Mouse (Mus musculus): ENCODE data around the gene Sec14l5. TPM values are rescaled to one million over a fixed set of nuclear protein-coding genes. Genes with fewer than 3 reads are reported as not detected.

Sec14l5 gene
- polyA plus RNA-seq, 1 experiment from 2014 or later = 1.0 TPM

DNA sequence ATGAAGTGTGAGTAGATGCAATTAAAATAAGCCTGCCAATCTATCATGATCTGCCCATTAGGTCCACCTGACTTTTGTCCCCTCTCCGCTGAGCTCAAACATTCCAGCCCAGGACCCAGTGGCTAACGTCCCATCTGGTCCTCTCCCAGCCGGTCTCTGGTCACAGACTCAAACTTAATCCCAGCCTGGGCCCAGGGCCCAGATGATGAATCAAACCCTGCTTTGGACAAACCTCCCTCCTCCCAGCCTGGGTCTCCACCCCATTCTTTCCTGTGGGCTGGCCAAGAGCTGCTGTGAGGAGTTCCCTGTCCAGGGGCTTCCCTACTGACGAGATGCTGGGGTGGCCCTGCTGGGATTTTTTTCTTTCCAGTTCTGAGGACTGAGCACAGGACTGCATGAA, 7.2 kb upstream of the Sec14l5 start:
- H3K36me3 ChIP-seq (ENCODE audit: control insufficient read depth, insufficient read depth, low read length) = no peaks in the 10 kb centered on the region
- no peaks in the 10 kb centered on the region for H3K9me3 ChIP-seq (ENCODE audit: control insufficient read depth, low read length)
- WGBS = 47% methylated on average over 4 of the region's 4 CpGs
- no peak overlapping the region for H3K4me2 ChIP-seq (ENCODE audit: low read length)
- ATAC-seq (ENCODE audit: low FRiP score, low TSS enrichment) (no peak), DNase-seq (no peak)
- H3K27ac ChIP-seq (replicated peaks; ENCODE audit: low read depth, low read length) = no peak overlapping the region
- no peaks in the 10 kb centered on the region for H3K27me3 ChIP-seq (ENCODE audit: control insufficient read depth, insufficient read depth, low read length)
- H3K4me1 ChIP-seq (ENCODE audit: control insufficient read depth, insufficient read depth, low read length) = no peaks in the 10 kb centered on the region
- H3K4me3 ChIP-seq (replicated peaks; ENCODE audit: low read depth, low read length) = no peak overlapping the region
- no peak overlapping the region for H3K9ac ChIP-seq (replicated peaks; ENCODE audit: low read length)

DNA sequence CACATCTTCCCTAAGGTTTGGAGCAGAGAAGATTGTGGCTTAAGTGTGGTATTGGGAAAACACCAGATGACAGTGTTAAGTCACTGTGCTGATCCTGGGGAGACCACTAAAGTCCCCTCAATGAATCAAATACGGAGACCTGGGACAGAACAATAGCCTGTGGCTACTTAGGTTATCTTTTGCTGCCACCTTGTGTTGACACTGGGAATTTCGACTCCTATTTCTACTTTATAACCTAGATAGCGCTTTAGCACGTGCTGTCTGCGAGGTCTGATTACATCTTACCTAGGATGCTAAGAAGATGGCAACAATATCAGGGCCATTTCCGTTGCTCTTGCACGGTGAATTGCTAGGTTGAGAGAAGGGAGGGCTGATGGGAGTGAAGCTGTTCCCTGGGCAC, 1.3 kb upstream of the Sec14l5 start:
- Histone ChIP-seq H3K36me3 (ENCODE audit: control insufficient read depth, insufficient read depth, low read length) (no peaks in the 10 kb centered on the region), H3K4me2 (ENCODE audit: low read length) (peak overlapping the region; percentile 72), H3K27ac (replicated peaks; ENCODE audit: low read depth, low read length) (no peak overlapping the region), H3K27me3 (ENCODE audit: control insufficient read depth, insufficient read depth, low read length) (no peaks in the 10 kb centered on the region; the same call in 1 of the 2 replicates), H3K9me3 (ENCODE audit: control insufficient read depth, low read length) (no peaks in the 10 kb centered on the region), H3K4me1 (ENCODE audit: control insufficient read depth, insufficient read depth, low read length) (peaks cover 14% of the 10 kb centered on the region; the same call in 1 of the 2 replicates), H3K4me3 (replicated peaks; ENCODE audit: low read depth, low read length) (no peak overlapping the region), H3K9ac (replicated peaks; ENCODE audit: low read length) (no peak overlapping the region)
- peak; percentile 97 for DNase-seq
- 0% methylated on average over 7 of the region's 7 CpGs for WGBS
- ATAC-seq (ENCODE audit: low FRiP score, low TSS enrichment) = peak; percentile 69; the same call in 1 of the 2 replicates

DNA sequence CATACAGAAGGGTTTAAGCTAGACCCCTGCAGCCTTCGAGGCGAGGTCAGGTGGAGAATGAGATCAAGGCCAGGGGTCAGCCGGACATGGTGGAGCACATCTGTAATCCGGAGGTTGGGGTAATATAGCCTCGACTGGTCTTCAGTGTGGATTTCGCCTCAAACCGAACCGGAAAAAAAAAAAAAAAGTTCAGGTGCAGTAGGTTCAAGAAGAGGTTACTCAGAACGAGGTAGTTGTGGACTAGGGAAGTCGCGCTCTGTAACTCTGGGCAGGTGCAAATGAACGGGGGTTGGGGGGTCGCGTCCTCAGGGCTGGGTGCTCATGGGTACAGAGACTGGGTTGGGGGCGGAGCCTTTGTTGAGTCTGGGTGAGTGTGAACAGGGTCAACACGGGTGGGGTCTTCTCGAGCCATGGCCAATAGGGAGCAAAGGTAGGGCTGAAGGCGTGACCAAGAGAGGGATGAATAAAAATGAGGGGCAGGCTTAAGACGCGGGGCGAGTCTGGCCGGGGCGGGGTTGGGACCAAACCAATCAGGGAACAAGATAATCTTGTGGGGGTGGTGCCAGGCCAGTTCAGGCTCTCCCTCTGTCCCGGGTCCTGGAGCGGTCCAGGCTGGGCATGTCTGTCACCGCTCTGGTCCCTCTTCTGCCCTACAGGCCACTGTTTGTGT, 407 bp upstream of the Sec14l5 start:
- Histone ChIP-seq H3K9ac (replicated peaks; ENCODE audit: low read length) (peak overlapping the region; percentile 14; the same call in 1 of the 2 replicates), H3K4me2 (ENCODE audit: low read length) (peak overlapping the region; percentile 72), H3K27me3 (ENCODE audit: control insufficient read depth, insufficient read depth, low read length) (no peaks in the 10 kb centered on the region; the same call in 1 of the 2 replicates), H3K4me1 (ENCODE audit: control insufficient read depth, insufficient read depth, low read length) (peaks cover 14% of the 10 kb centered on the region; the same call in 1 of the 2 replicates), H3K27ac (replicated peaks; ENCODE audit: low read depth, low read length) (no peak overlapping the region), H3K36me3 (ENCODE audit: control insufficient read depth, insufficient read depth, low read length) (no peaks in the 10 kb centered on the region), H3K4me3 (replicated peaks; ENCODE audit: low read depth, low read length) (peak overlapping the region; percentile 41), H3K9me3 (ENCODE audit: control insufficient read depth, low read length) (no peaks in the 10 kb centered on the region)
- peak; percentile 86 for ATAC-seq (ENCODE audit: low FRiP score, low TSS enrichment)
- peak; percentile 77 for DNase-seq
- WGBS = 1% methylated on average over 26 of the region's 26 CpGs

DNA sequence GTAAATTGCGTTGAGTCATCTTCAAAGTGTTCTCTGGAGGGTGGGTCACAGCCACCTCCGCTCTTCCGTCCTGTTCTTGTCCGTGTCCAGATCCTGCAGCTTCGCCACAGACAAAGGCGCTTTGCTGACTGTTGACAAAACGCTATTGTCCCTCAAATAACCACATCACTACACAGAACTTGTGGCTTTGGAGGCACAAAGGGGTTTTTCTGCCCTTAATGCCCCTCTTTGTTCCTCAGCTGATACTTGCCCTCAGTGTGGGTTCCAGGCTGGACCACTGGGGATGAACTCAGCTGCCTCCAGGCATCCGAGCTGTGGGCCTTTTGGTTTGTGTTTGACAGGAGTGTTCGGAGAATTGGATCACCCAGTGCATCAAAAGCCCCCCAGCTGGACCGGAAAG, 3.6 kb downstream of the Sec14l5 start:
- Histone ChIP-seq H3K4me2 (ENCODE audit: low read length) (no peak overlapping the region), H3K27ac (replicated peaks; ENCODE audit: low read depth, low read length) (no peak overlapping the region), H3K36me3 (ENCODE audit: control insufficient read depth, insufficient read depth, low read length) (no peaks in the 10 kb centered on the region), H3K4me1 (ENCODE audit: control insufficient read depth, insufficient read depth, low read length) (peaks cover 33% of the 10 kb centered on the region), H3K27me3 (ENCODE audit: control insufficient read depth, insufficient read depth, low read length) (no peaks in the 10 kb centered on the region; the same call in 1 of the 2 replicates), H3K9ac (replicated peaks; ENCODE audit: low read length) (no peak overlapping the region), H3K9me3 (ENCODE audit: control insufficient read depth, low read length) (no peaks in the 10 kb centered on the region), H3K4me3 (replicated peaks; ENCODE audit: low read depth, low read length) (no peak overlapping the region)
- WGBS = 55% methylated on average over 10 of the region's 10 CpGs
- DNase-seq = no peak
- ATAC-seq (ENCODE audit: low FRiP score, low TSS enrichment) = no peak

DNA sequence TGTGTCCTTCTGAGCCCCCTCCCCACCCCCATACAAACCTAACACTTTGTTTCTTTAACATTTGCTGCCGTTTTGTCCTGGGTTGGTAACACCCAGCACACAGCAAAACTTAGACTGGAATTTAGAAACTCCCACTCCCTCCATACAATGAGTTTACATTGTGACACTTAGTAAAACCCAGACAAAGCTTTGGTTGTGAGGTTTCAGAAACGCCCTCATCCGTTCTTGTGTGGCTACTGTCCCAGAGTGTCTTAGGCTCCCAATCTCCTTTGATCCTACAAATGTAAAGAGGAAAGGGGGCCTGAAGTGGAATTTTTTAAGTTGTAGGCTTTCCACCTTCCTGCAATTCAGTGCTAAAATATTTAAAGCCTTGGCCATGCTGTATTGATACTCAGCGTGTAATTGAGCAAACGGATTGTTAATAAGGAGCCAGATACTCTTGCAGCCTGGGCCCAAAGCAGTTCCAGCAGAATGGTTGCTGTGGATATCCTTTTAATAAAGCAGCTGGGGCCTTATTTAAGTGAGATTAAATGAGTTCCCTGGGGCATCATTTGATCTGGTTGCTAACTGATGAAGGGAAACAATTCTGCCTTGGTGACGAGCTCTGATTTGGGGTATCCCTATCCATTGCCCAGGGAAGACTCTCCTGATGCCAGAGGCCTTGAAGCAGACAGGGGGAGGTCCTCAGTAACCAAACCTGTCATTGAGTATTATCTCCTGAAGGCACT, 6.6 kb downstream of the Sec14l5 start:
- Histone ChIP-seq H3K27me3 (ENCODE audit: control insufficient read depth, insufficient read depth, low read length) (no peaks in the 10 kb centered on the region), H3K9ac (replicated peaks; ENCODE audit: low read length) (peak overlapping the region; percentile 23; the same call in 1 of the 2 replicates), H3K9me3 (ENCODE audit: control insufficient read depth, low read length) (no peaks in the 10 kb centered on the region), H3K27ac (replicated peaks; ENCODE audit: low read depth, low read length) (peak overlapping the region; percentile 68), H3K4me1 (ENCODE audit: control insufficient read depth, insufficient read depth, low read length) (peaks cover 19% of the 10 kb centered on the region), H3K4me2 (ENCODE audit: low read length) (no peak overlapping the region), H3K4me3 (replicated peaks; ENCODE audit: low read depth, low read length) (no peak overlapping the region), H3K36me3 (ENCODE audit: control insufficient read depth, insufficient read depth, low read length) (no peaks in the 10 kb centered on the region)
- peak; percentile 48; the same call in 1 of the 2 replicates for ATAC-seq (ENCODE audit: low FRiP score, low TSS enrichment)
- 9% methylated on average over 6 of the region's 6 CpGs for WGBS
- peak; percentile 79 for DNase-seq

DNA sequence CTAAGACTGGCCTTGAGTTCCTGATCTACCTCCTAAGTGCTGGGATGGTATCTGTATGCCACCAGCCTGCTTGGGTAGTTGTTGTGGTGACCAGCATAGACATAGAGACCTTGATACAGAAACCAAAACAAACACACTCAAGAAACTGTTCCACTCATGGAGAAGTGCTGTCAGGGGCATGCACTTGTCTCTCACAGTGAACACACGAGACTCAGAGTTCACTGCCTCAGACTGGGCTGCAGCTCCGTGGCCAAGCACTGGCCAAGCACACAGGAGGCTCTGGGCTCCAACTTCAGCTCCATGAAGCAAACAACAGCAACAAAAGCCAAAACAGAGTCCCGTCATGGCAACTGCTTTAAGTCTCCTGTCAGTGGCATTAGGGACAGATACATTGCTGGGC, 8.1 kb downstream of the Sec14l5 start:
- WGBS = 70% methylated on average over 3 of the region's 3 CpGs
- Histone ChIP-seq H3K27me3 (ENCODE audit: control insufficient read depth, insufficient read depth, low read length) (no peaks in the 10 kb centered on the region), H3K4me1 (ENCODE audit: control insufficient read depth, insufficient read depth, low read length) (peaks cover 19% of the 10 kb centered on the region), H3K27ac (replicated peaks; ENCODE audit: low read depth, low read length) (no peak overlapping the region), H3K4me2 (ENCODE audit: low read length) (no peak overlapping the region), H3K36me3 (ENCODE audit: control insufficient read depth, insufficient read depth, low read length) (no peaks in the 10 kb centered on the region), H3K9me3 (ENCODE audit: control insufficient read depth, low read length) (no peaks in the 10 kb centered on the region), H3K4me3 (replicated peaks; ENCODE audit: low read depth, low read length) (no peak overlapping the region), H3K9ac (replicated peaks; ENCODE audit: low read length) (no peak overlapping the region)
- ATAC-seq (ENCODE audit: low FRiP score, low TSS enrichment) (no peak), DNase-seq (no peak)

DNA sequence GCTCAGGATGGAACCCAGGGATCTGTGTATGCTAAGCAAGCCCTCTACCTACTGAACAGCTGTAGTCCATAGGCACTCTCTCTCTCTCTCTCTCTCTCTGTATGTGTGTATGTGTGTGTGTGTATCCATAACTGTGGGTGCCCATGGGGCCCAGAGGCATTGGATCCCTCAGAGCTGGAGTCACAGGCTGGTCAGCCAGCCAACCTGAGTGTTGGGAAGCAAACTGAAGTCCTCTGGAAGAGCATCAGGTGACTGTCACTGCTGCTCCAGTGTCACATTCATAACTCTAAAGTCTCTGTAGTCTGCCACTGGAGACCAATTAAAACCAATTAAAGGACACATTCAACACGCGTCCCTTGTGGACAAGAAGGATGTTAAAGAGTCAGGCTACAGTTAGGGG, 9.6 kb downstream of the Sec14l5 start:
- H3K4me1 ChIP-seq (ENCODE audit: control insufficient read depth, insufficient read depth, low read length) = peaks cover 19% of the 10 kb centered on the region

DNA sequence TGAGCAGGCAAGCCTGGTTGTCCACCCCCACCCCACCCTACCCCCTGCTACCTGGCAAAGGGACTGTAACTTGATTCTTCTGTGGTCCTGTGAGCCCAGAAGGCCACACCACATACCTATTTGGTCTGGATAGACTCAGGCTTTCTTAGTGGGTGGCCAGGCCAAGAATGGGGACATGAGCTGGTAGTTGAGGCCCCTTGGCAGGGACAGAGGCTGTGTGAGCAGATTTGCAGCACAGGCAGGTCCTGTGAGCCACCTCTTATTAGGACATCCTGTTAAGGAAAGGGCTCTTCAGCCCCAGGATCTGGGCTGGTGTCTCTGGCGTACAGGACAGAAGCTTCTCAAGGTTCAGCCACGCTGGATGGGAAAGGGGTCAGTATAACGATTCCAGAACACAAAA, 10.2 kb downstream of the Sec14l5 start:
- Histone ChIP-seq H3K4me3 (replicated peaks; ENCODE audit: low read depth, low read length) (no peak overlapping the region), H3K4me2 (ENCODE audit: low read length) (no peak overlapping the region), H3K27me3 (ENCODE audit: control insufficient read depth, insufficient read depth, low read length) (no peaks in the 10 kb centered on the region), H3K36me3 (ENCODE audit: control insufficient read depth, insufficient read depth, low read length) (no peaks in the 10 kb centered on the region), H3K9ac (replicated peaks; ENCODE audit: low read length) (no peak overlapping the region), H3K27ac (replicated peaks; ENCODE audit: low read depth, low read length) (no peak overlapping the region), H3K4me1 (ENCODE audit: control insufficient read depth, insufficient read depth, low read length) (peaks cover 19% of the 10 kb centered on the region), H3K9me3 (ENCODE audit: control insufficient read depth, low read length) (no peaks in the 10 kb centered on the region)
- no peak for DNase-seq
- no peak for ATAC-seq (ENCODE audit: low FRiP score, low TSS enrichment)
- WGBS = 88% methylated on average over 3 of the region's 3 CpGs

More for the DNA sequence above, 9.6 kb downstream of the Sec14l5 start:
- H3K36me3 ChIP-seq (ENCODE audit: control insufficient read depth, insufficient read depth, low read length) = no peaks in the 10 kb centered on the region
- H3K9me3 ChIP-seq (ENCODE audit: control insufficient read depth, low read length) = no peaks in the 10 kb centered on the region
- DNase-seq = no peak
- no peak overlapping the region for H3K4me2 ChIP-seq (ENCODE audit: low read length)
- no peak overlapping the region for H3K9ac ChIP-seq (replicated peaks; ENCODE audit: low read length)
- no peak overlapping the region for H3K27ac ChIP-seq (replicated peaks; ENCODE audit: low read depth, low read length)
- H3K27me3 ChIP-seq (ENCODE audit: control insufficient read depth, insufficient read depth, low read length) = no peaks in the 10 kb centered on the region
- no peak overlapping the region for H3K4me3 ChIP-seq (replicated peaks; ENCODE audit: low read depth, low read length)
- whole genome bisulfite sequencing = 76% methylated on average over 2 of the region's 2 CpGs
- ATAC-seq (ENCODE audit: low FRiP score, low TSS enrichment) = no peak

All from midbrain, embryonic 14.5 days (tissue).